Mouse (Mus musculus) thymus, adult 2 months (tissue): ENCODE results near the gene Crip2. TPM values are rescaled to one million over a fixed set of nuclear protein-coding genes. Genes with fewer than 3 reads are reported as not detected.

Experiments used
- DNase-seq: peaks from one replicate; pipeline ENCODE4 v3.0.0; 2021
- H3K27ac ChIP-seq: fragments of 200-500 bp; 2 replicates; pipeline ENCODE4 v1.5.1; 2012; ENCODE audit warnings: low read length, control low read depth; ENCODE audit not compliant: control insufficient read depth, insufficient read depth
- H3K27me3 ChIP-seq: fragments of 200-500 bp; 2 replicates; pipeline ENCODE4 v1.6.1; 2012; ENCODE audit warnings: mild to moderate bottlenecking, low read length, moderate library complexity, mixed read lengths; ENCODE audit not compliant: control insufficient read depth, insufficient read depth
- H3K36me3 ChIP-seq: fragments of 200-500 bp; 2 replicates; pipeline ENCODE4 v1.6.1; 2012; ENCODE audit warnings: mild to moderate bottlenecking, low read length, moderate library complexity; ENCODE audit not compliant: control insufficient read depth, insufficient read depth
- H3K4me1 ChIP-seq: fragments of 200-500 bp; replicated peaks from 2 replicates; pipeline ENCODE4 v1.6.1; 2012; ENCODE audit warnings: low read length; ENCODE audit not compliant: control insufficient read depth, insufficient read depth
- H3K4me3 ChIP-seq: fragments of 200-500 bp; 2 replicates; pipeline ENCODE4 v1.5.1; 2012; ENCODE audit warnings: mild to moderate bottlenecking, low read length, control low read depth, moderate library complexity; ENCODE audit not compliant: control insufficient read depth, insufficient read depth
- CTCF ChIP-seq: fragments of 200-500 bp; IDR thresholded peaks from 2 replicates; pipeline ENCODE4 v1.5.1; 2012; ENCODE audit warnings: mild to moderate bottlenecking, control low read depth, low read length, moderate library complexity, borderline replicate concordance; ENCODE audit not compliant: control insufficient read depth, poor library complexity, insufficient read depth; ENCODE audit errors: extremely low read depth
- POLR2A ChIP-seq: fragments of 200-500 bp; IDR thresholded peaks from 2 replicates; pipeline ENCODE4 v1.6.1; 2012; ENCODE audit warnings: mild to moderate bottlenecking, low read length, control low read depth, moderate library complexity; ENCODE audit not compliant: control insufficient read depth, poor library complexity, insufficient read depth; ENCODE audit errors: extremely low read depth
- WGBS: fragments of 180-500 bp; shearing (Covaris S2); methylation state at CpG from one replicate; pipeline ENCODE4 v1.1.7; 2018; 5-methylcytosine and 5-hydroxymethylcytosine counted together
- polyA plus RNA-seq: library from polyadenylated mRNA; depleted of rRNA; stranded (reverse); fragments of >200 nt; gene quantifications from 2 replicates; pipeline ENCODE4 v1.2.3, GENCODE M21; 2012

The Crip2 gene
- polyA plus RNA-seq, 1 experiment: 282 TPM

DNA sequence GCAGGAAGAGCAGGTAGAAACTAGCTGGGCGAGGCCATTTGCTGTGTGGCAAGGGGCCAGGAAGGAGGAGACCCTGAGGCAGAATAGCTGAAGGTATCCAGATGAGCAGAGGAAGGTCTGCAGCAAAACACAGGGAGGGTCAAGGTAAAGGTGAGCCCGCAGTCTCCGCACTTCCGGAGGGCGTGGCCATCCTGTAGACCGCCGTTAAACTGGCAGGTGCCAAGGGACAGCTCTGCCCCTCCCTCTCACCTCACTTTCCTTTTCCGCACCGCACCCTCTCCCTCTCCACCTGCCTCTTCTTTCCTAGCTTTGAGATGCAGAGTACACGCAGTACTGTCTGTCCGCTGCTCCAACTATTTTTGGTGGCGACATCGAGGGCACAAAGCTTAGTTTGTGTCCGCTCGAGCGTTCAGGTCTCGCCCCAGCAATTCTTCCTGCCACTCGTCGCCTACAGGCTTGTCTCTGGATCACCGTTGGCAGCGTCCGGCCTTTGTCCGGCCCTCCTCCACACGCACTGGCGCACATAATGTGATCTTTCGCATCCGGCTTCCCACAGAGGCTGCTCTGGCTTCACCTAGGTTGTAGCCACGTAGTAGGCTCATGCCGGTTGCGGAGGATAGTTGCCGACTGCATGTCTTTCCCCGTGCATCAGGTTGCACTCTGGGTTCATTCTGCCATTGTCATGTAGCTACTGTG is 15.2 kb downstream of the Crip2 start:
- H3K27me3 ChIP-seq: no peaks in the 10 kb centered on the region
- peak overlapping the region; percentile 90 for H3K27ac ChIP-seq
- 1% methylated on average over 32 of the region's 32 CpGs for WGBS
- H3K4me3 ChIP-seq: peak overlapping the region; percentile 58
- no peaks in the 10 kb centered on the region for H3K36me3 ChIP-seq
- peak; percentile 73 for DNase-seq
- TF ChIP-seq CTCF (no peak), POLR2A (peak; percentile 41; the same call in 1 of the 2 replicates)
- peaks cover 52% of the 10 kb centered on the region for H3K4me1 ChIP-seq

DNA sequence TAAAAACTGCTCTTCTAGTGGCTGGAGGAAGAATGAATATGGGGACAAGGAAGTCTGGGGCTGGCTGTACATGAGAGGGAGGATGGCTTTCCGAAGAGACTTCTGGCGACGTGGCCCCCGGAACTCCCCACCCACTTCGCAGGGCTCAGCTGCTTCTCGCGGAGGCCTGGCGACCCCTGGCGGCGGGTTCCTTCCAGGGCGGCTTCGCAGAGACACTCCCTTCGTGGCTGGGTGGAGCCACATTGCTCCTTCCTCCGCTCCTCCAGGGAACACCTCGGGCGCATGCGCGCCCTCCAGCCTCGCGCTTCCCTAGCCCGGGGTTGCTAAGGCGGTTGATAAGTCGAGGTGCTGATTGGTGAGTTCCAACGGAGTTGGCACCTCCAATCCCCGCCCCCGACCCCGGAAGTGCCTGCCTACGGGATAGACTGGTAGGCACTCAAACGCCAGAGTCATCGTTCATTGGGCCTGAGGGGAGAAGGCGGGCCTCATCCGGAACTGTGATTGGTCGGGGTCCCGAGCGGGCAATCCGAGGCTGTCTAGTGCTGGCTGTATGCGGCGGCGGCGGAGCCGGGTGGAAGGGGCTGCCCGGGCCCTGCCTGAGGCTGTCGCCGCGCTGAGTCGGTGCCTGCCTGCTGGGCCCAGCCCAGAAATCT is 16.0 kb downstream of the Crip2 start, which contains the start of gene Tedc1:
Gene Tedc1, plus strand, starts transcription at position 535 of the 653 bp plus-strand sequence.
- TF ChIP-seq POLR2A (peak; percentile 82; the same call in 1 of the 2 replicates), CTCF (peak; percentile 89)
- Histone ChIP-seq H3K36me3 (no peaks in the 10 kb centered on the region), H3K4me3 (peak within 1 kb of the TSS; percentile 85), H3K27ac (peak within 1 kb of the TSS; percentile 90), H3K27me3 (no peaks in the 10 kb centered on the region), H3K4me1 (peaks cover 45% of the 10 kb centered on the region)
- peak; percentile 100 for DNase-seq
- under 1% methylated on average over 46 of the region's 46 CpGs for WGBS

DNA sequence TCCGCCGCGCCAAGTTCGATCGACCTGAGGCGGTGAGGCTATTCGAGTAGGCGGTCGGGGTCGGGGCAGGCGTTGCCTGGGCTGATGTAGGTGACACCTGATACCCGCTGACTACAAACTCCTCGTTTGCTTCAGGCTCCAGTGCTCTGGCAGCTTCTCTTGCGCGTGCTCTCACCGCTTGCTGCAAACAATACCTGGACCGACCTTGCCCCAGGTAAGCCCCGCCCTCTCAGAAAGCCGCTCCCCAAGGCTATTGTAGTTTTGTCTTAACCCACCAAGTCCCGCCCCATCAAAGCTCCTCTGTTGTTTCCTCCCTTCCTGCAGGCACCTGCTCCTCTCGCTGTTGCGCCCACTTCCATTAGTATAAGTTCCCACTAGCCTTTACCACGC is 16.5 kb downstream of the Crip2 start:
- TF ChIP-seq POLR2A: no peak
- no peak for TF ChIP-seq CTCF
- WGBS: under 1% methylated on average over 23 of the region's 23 CpGs
- peaks cover 40% of the 10 kb centered on the region for H3K4me1 ChIP-seq
- DNase-seq: peak; percentile 65
- H3K4me3 ChIP-seq: peak overlapping the region; percentile 85
- H3K36me3 ChIP-seq: no peaks in the 10 kb centered on the region
- no peak overlapping the region for H3K27ac ChIP-seq
- no peaks in the 10 kb centered on the region for H3K27me3 ChIP-seq

DNA sequence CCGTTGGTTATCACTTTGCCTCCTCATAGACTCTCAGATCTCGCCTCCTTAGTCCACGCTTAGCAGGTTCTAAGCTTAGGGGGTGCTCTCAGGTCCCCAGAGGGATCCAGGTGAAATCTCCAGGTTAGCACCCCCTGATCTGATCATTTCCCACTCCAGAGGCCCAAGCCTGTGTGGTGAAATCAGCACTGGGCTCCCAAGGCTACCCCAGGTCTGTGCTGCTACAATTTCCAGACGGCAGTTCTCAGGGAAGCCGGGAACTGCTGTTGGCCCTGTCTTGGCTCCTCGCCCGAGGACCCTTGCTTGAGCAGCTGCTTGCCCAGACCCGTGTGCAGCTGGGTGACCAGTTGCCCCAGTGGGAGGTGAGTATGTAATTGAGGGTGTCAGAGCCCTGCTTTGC is 17.0 kb downstream of the Crip2 start:
- 28% methylated on average over 8 of the region's 8 CpGs for WGBS
- no peak for DNase-seq
- H3K27ac ChIP-seq: no peak overlapping the region

DNA sequence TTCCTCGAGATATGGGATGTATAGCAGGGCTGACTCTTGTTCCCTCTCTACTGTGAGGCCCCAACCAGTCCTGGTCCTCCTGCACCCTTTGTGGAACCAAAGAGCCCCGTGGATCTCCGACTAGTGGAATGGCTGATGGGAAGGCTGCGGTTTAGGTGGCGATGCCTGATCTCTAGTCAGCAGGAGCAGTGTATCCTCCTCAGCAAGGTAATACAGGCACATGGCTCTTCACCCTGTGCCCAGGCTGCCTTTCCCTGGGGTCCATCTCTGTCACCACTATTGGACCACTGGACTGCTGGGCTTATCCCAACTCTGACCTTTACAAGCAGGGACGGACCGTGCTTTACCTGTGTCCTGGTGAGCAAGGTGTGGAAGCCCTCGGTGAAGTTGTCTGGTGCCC is 17.5 kb downstream of the Crip2 start:
- no peaks in the 10 kb centered on the region for H3K27me3 ChIP-seq
- no peak overlapping the region for H3K27ac ChIP-seq
- 76% methylated on average over 8 of the region's 8 CpGs for WGBS
- TF ChIP-seq CTCF: no peak
- TF ChIP-seq POLR2A: no peak
- DNase-seq: no peak
- H3K4me3 ChIP-seq: 0 out of 2 replicates have a peak overlapping the region, but pooled peaks have one; percentile 85
- H3K36me3 ChIP-seq: peaks cover 5% of the 10 kb centered on the region; the same call in 1 of the 2 replicates
- H3K4me1 ChIP-seq: peaks cover 40% of the 10 kb centered on the region

More for the DNA sequence above, 17.0 kb downstream of the Crip2 start:
- Histone ChIP-seq H3K4me3 (peak overlapping the region; percentile 85), H3K36me3 (peaks cover 5% of the 10 kb centered on the region; the same call in 1 of the 2 replicates), H3K27me3 (no peaks in the 10 kb centered on the region), H3K4me1 (peaks cover 38% of the 10 kb centered on the region)
- TF ChIP-seq CTCF (no peak), POLR2A (no peak)

DNA sequence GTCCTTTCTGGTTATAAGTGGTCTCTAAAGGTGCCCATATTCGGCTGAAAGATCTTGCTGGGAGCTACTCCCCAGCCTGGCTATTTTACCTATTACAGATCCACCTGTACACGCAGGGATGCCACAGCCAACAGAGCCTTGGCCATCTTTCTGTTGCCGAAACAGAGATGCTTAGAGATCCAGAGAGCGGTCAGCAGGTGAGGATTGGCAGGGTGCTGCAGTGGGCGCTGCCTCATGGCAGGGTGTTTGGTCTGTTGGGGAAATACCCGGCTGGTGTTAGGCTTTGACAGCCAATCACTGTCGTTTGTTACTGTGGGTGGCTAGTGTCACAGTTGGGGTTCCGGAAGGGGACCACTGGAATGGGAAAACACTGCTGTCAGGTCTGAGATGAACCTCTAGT is 17.9 kb downstream of the Crip2 start:
- peaks cover 39% of the 10 kb centered on the region for H3K4me1 ChIP-seq
- no peaks in the 10 kb centered on the region for H3K27me3 ChIP-seq
- no peak overlapping the region for H3K27ac ChIP-seq
- WGBS: 84% methylated on average over 8 of the region's 8 CpGs
- H3K36me3 ChIP-seq: peaks cover 6% of the 10 kb centered on the region
- H3K4me3 ChIP-seq: no peak overlapping the region
- no peak for DNase-seq
- TF ChIP-seq POLR2A (no peak), CTCF (no peak)

DNA sequence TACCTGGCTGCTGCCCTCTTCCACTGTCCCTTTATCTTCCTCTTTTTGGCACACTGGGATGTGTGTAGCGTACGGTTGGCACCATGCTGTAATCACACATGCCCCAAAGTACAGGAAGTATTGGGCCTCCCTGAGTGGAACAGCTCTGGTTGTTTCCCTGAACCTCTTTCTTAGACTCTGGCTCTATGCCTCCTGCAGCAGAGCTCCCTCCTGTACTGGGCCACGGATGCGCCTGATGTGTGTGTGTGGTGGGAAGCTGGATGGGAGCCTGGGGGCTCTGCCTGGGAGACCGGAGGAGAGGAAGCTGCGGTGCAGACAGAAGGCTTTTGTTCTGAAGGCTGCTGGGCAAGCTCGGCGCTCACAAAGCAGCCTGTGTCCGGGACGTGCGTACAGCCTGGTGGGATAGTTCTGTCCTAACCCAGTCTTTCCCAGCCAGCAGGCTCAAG is 23.5 kb downstream of the Crip2 start:
- no peaks in the 10 kb centered on the region for H3K27me3 ChIP-seq
- TF ChIP-seq POLR2A (no peak), CTCF (no peak)
- H3K36me3 ChIP-seq: peaks cover 17% of the 10 kb centered on the region
- 43% methylated on average over 11 of the region's 11 CpGs for WGBS
- H3K4me3 ChIP-seq: no peak overlapping the region
- peaks cover 46% of the 10 kb centered on the region for H3K4me1 ChIP-seq
- peak overlapping the region; percentile 23; the same call in 1 of the 2 replicates for H3K27ac ChIP-seq
- no peak for DNase-seq
